Mouse (Mus musculus): ENCODE data around the gene Dnmbp. TPM values are rescaled to one million over a fixed set of nuclear protein-coding genes. Genes with fewer than 3 reads are reported as not detected.

Dnmbp gene
- total RNA-seq, 2 experiments from 2014 or later = 22.6 to 23.1 TPM

DNA sequence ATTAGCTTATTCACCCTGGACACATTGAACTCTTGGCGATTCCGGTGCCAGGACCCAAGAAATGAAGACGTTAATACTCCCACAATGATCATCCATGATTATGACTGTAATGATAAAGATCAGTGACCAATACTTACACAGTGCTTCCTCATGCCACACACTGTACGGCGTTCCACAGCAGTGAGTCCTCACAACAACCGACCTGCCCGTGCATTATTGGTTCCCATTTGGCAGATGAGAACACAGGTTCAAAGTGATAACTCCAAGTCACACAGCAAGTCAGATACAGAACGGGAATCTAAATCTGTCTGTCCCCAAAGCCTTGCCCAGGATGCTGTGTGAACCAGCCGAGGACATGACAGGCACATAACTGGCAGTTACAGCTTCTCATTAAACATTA, 25.0 kb downstream of the Dnmbp start:
- no peak for DNase-seq (ENCODE audit: low spot score in 2 of 2)

DNA sequence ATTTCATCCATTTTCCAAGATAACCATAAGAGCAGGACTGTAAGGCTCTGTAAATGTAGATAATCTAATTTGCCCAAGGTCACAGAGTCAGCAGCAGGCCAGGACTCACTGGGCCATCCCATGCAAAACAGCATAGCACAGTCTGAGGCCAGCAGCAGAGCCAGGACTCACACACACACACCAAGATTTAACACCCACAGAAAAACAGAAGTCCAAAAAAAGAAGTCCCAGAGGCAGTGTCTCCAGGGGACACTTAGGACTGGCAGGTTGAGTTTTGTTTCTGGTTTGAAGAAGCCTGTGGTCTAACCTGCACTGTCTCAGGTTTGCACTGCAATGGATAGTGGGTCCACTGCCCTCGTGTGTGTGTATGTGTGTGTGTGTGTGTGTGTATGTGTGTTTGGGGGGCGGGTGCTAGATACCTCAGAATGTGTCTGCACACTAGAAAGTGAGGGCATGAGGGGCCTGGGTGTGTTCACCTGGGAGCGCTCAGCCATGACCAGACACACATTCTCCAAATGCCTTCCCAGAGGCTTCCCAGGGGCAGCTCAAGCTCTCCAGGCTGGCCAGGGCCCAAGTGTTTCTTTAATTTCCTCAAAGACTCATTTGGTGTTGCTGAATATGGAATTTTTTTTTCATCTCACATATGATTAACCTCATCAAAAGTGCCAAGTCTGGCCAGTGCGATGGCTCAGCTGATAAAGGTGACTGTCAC, 27.1 kb downstream of the Dnmbp start:
- DNase-seq (ENCODE audit: low spot score in 2 of 2) = no peak

DNA sequence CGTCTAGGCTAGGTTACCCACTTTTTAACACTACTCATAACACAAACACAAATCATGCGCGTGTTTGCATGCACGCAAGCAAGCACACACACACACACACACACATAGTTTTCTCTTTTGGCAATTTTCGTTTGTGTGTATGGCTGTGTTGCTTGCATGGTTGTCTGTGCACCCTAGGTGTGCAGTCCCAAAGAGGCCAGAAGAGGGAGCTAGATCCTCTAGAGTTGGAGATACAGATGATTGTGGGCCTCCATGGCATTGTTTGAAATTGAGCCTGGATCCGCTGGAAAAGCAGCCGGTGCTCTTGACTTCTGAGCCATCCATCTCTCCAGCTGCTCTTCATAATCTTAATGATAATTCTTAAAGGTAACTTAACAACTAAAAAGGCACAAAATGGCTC, 33.5 kb downstream of the Dnmbp start:
- DNase-seq (ENCODE audit: low spot score in 2 of 2) = no peak

DNA sequence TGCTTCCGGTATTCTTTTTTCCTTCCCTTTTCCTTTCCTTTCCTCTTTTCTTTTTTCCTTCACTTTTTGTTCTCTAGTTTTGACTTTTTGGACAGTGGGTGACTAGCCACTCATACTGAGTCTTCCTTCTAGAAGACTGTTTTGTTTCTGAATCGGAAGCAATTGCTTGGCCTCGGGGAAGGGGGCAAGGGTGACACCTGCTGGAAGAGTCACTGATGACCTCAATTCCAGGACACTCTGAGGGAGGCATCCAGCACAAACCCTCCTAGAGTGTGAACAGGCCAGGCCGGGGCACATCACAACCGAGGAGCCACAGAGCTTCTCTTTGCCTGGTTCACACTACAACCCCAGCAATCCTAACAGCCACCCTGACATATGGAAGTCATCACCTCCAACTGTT, 34.0 kb downstream of the Dnmbp start:
- DNase-seq (ENCODE audit: low spot score in 2 of 2) = no peak

DNA sequence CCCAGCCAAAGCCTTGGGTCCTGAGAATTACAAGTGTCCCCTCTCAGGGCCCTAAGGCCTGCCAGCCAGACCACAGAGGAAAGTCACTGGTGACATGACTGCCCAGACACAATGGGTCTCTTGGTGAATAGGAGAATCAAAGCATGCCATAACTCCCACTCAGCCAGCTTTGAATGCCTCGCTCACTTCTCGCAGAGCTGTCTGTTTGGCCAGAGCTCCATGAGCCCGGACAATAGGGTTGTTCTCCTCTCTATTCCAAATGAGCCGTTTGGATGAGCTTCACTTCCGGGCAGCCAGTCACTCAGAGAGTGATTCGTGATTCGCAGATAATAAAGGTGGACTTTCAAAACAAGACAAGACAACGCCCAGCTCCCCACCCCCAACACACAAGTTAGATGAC, 34.9 kb downstream of the Dnmbp start:
- DNase-seq (ENCODE audit: low spot score in 2 of 2) = no peak

DNA sequence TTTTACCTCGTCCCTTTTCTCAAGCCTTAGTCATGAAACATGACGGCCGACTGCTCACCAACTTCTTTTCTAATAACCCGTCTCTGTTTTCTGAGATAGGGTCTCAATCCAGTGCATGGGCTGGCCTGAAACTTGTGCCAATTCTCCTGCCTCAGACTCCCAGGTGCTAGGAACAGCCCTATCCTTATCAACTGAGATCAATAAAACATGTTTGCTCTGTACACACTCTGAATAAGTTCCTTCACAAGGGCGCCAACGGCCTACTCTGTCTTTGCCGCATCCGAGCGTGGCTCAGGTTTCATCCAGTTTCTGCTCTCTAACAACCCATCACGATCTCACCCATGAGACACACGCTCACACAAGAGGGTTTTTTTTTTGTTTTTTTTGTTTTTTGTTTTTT, 35.7 kb downstream of the Dnmbp start:
- DNase-seq (ENCODE audit: low spot score in 2 of 2) = no peak

DNA sequence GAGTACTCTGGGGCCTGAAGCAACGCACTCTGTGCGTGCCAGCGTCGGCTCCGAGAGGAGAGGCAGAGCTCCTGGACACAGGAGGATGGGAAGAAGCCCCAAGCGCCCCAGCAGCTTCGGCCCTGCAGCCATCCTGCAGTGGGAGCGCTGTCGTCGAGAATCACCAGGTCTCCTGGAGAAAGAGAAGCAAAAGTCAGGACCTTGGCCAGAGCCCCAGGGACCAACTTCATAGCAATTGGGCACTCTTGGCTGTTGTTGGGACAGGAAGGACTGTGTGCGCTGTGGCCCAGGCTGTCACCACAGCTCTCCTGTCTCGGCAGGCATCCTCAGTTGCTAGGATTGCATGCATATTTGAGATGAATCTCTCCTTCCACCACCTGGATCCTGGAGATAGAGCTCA, 37.1 kb downstream of the Dnmbp start:
- no peak for DNase-seq (ENCODE audit: low spot score in 2 of 2)

DNA sequence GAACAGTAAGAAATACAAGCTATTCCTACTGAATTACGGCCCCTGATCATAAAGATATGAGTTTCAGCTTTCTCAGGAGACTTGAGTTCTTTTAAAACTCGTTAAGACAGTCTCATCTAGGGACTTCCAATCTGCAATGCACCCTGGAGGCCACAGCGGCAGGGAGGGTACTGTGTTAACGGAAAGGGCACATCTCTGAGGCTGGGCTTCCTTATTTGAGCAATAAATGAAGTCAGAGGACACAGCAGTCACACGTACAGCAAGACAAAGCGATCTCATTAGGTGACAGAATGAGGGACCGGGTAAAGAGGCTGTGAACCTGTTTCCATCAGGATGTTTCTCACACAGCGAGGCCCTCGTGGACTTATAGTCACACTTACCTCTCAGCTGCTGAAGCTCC, 39.3 kb downstream of the Dnmbp start:
- DNase-seq (ENCODE audit: low spot score in 2 of 2) = no peak

DNA sequence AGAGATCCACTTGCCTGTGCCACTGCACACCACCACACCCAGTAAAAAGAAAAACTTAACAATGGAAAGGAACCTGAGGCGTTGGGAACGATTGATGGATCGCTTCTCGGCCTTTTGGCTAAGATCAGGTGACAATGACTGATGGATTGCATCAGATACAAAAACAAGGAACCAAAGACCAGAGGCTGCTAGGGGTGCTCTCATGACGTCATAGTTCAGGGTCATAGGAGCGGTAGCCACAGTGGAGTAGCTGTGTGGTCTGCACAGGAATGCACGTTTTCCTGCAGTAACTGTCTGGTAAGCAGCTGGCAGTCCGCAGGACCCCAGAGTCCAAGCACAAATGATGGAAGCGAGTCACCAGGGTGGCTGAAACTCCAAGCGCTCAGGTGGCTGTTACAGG, 41.4 kb downstream of the Dnmbp start:
- DNase-seq (ENCODE audit: low spot score in 2 of 2) = no peak

DNA sequence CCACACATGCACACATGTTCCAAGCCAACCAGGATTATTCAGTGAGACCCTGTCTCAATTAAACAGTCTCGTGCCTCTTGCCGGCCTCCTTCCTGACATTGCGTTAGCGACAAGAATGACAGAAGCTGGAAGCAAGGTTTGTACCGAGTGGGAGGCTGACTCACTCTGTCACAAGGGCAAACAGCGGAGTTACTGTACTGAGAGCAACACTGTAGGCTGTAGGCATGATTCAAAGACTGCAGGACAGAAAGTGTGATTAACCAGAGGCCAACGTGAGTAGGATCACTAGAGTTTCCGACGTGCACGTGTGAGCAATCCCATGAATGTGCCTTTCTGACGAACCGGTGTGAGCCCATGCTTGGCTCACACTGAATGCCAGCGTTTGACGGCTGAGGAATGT, 43.5 kb downstream of the Dnmbp start:
- DNase-seq (ENCODE audit: low spot score in 2 of 2) = no peak

DNA sequence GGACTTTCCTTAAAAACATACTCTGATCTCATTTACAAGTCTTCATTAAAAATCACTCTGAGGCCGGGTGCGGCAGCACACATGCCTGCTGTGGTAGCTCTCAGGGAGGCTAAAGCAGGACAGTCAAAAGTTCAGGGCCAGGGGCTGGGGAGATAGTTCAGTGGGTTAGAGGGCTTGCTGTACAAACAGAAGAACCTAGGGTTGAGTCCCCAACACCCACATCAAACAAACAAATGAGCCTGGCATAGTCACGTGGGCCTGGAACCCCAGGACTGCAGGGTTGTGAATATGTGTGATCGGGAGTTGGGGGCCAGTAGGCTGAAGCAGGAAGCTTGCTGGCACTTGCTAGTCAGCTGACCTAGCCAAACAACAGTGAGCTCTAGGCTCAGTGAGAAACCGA, 44.0 kb downstream of the Dnmbp start:
- no peak for DNase-seq (ENCODE audit: low spot score in 2 of 2)

DNA sequence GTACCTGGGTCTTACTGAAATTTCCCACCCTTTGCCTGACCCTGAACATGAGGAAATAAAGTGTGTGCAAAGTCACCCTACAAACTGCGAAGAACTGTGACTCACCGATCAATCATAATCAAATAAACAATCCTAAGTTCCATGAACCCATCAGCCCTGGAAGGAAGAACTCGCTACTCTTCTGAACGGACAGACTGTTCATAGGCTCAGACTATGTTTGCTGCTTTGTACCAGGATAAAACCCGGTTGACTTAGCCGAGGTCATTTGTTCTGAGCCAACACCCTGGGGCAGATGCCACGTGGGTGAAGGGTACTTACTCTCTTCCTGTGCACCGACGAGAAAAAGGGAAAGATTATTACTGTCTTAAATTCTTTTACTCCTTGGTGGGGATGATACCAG, 45.2 kb downstream of the Dnmbp start:
- no peak for DNase-seq (ENCODE audit: low spot score in 2 of 2)

DNA sequence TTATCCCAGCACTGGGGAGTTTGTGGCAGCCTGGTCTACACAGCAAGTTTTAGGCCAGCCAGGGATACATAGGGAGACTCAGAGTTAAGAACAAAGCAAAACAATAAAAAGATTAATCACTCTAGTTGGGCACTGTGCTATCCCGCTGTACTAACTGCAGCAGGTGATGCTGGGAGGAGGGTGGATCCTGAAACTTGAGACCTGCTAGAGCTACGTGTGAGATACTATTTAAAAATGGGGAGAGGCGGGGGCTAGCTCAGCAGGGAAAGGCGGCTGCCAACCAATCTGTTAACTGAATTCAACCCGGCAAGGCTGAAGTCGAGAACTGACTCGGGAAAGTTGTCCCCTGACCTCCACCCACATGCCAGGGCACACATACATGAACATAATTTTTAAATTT, 45.9 kb downstream of the Dnmbp start:
- DNase-seq (ENCODE audit: low spot score in 2 of 2) = no peak

DNA sequence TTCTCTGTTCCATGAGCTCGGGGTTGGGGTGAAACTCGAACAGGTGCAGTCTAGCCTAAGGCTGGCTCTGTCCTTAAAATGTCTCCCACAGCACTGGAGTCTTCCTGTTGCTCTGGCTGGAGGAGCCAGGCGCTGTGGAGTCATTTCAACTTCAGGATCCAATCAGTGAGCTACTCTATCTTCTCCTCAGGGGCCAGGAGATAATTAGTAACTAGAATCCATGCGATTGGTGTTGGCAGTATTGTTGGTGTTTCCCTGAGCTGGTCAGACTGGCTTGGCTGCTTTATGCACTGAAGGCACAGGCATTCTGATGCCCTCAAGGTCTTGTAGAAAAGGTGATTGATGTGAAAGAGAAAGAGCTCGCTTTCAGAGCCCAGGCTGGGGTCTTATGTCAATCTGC, 49.5 kb downstream of the Dnmbp start:
- no peak for DNase-seq (ENCODE audit: low spot score in 2 of 2)

DNA sequence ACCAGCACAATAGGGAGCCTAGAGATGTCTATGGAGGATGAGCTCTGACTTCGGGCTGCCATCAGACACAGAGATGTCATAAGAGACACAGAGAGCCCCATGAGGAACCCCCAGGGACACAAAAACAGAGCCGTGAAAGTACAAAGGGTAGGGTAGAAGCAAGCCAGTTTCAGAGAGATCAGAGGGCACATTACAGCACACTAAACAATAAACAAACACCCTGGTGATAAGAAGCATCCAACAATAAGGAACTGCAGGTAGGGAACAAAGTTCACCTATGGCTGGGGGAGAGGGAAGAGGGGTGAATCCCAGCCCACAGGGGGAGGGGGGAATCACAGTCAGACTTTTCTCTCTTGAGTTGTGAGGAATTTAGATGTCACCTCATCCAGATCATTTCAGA, 52.3 kb downstream of the Dnmbp start:
- DNase-seq (ENCODE audit: low spot score in 2 of 2) = no peak

DNA sequence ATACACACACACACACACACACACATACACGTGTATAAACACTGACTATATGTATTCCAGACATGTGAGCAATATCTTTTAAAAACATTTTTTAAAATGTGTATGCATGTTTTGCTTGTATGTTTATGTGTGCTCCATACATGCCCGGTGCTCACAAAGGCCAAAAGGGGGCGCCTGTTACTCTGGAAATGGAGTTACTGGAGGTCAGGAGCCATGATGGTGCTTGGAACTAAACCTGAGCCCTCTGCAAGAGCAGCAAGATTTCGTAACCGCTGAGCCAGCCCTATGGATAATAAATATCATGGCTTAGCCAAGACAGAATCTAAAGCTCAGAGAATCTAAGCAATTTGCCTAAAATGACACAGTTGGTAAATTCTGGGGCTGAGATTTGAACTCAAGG, 52.7 kb downstream of the Dnmbp start:
- no peak for DNase-seq (ENCODE audit: low spot score in 2 of 2)

DNA sequence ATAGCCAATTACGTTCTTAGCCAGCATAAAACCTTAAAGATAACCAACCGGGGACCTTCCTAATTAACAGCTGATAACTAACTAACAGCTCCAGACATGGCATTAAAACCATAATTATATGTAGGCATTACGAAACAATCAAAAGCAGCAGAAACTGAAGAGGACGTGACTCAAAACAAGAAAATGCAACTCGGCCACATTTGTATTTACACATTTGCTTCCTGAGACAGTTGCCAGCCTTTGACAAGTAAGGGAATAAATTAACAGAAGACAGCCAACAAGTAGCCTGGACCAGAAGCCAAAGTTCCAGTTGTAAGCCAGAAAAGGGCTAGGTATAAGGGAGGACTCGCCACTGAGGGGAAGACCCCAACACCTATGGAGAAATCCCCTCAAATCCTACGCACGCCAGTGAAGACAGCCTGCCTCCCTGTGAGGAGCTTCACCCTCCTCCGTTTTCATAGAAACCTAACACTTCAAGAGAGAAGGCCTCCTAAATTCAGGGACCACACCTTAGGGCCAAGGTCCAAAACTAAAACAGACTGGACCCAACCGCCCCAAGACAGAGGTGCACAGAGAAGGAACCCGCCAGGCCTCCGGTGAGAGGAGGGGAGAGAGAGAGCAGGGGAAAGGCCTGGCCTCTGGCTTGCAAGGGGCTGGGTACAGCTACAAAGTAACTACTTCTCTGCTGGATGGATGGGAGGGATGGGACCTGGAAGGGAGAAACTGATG, 53.5 kb downstream of the Dnmbp start:
- no peak for DNase-seq (ENCODE audit: low spot score in 2 of 2)

DNA sequence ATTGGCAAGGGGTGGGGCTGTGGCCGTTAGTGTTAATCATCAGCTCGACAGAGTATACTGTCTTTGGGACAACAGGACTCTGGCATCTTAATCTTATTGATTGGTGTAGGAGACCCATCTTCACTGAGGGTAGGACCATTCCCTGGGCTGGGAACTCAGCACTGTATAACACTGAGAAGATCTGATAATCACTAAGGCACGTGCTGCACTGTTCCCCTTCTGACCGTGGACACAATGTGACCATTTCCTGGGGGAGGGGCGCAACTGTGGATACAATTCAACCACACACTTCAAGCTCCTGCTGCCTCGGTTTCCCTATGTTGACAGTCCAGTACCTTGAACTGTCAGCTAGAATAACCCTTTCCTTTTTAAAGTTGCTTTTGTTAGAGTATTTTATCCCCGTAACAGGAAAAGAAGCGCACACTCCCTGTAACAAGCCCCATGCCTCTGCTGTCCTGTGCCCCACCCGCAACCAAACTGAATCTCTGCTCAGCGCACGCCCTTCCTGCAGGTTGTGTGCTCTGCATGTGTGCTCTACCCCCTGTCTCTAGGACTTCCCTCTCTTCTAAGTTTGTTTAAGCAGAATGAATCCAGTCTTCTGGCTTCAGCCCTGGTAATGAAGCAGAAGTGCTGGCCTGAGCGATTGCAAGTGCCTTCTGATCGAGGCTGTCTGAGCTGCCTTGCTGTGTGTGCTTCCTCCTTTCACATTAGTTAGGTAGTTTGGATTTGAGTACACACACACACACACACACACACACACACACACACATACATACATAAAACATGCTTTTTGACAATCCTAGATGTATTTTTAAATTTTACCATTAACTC, 55.1 kb downstream of the Dnmbp start:
- DNase-seq (ENCODE audit: low spot score in 2 of 2) = no peak

DNA sequence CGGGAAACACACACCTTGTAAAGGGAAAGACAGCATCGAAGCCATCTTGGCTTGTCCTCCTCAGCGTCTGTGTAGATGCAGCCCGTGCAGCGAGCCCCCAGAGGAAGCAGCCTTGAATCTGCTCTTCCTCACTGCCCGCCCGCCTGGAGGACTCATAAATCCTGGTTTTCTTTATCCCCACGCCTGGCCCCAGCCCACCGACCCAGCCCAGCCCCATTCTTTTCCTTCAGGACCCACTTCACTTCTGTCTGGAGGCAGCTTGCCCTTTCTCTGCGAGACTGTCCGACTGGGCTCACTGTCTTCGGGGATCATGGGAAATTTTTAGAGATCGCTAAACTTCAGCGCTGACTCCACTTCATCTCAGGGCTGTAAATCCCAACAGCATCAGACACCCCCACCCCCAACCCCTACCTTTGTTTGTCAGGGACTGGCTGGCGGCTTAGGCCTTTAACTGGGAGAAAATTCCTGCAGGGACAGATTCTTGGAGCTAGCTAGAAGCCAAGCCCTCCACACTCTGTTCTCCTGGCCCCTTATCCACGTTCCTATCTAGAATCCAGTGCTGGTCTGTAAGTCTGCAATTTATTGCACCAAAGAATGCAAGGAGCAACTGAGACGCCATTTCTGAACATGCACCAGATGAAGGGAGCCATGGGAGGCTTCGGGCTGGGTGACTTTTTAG, 57.0 kb downstream of the Dnmbp start:
- no peak for DNase-seq (ENCODE audit: low spot score in 2 of 2)

DNA sequence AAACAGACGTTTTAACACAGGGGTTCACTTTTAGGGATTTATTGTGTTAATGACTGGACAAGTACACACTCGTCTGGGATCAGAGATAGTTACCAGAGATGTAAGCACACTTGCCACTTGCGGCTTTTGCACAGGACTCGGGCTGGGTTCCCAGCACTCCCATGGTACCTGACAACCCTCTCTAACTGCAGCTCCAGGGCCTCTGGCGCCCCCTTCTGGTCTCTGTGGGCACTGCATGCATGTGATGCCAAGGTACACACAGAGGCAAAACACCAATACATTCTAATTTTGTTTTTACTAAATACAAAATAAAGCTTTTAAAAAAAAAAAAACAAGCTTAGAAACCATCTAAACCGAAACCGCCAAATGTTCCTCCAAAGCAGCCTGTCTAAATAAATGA, 58.4 kb downstream of the Dnmbp start:
- DNase-seq (ENCODE audit: low spot score in 2 of 2) = no peak

DNA sequence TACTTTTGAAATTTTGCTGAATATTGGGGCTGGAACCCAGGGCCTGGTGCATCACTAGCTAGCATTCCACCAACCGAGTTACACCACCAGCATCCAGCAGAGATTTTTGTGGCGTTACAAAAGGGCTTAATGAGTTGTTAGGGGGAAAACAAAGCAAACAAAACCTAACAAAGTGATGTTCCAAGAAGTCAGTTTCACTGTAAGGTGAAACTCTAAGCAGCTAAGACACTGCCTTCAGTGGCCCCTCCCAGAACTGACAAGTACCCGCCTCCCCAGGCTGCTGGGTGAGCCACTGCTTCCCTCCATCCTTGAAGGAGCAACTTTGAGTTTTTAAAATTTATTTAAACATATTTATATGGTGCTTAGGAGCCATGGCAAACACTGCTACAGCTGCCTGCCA, 59.6 kb downstream of the Dnmbp start:
- no peak for DNase-seq (ENCODE audit: low spot score in 2 of 2)
